Mouse (Mus musculus) embryonic facial prominence, embryonic 11.5 days (tissue): ENCODE measurements around the gene Nudt6. TPM values are rescaled to one million over a fixed set of nuclear protein-coding genes. Genes with fewer than 3 reads are reported as not detected.

ENCODE experiments used
- ATAC-seq: fragments of 200-750 bp; cut with Nextera tagmentation; replicated peaks from 2 replicates; pipeline ENCODE4 v1.8.0; 2017; ENCODE audit warnings: low read depth; ENCODE audit not compliant: insufficient number of reproducible peaks, low FRiP score, low TSS enrichment
- DNase-seq: peaks from one replicate; pipeline ENCODE4 v3.0.0-alpha.2; 2015; ENCODE audit warnings: low spot score
- H3K27ac ChIP-seq: fragments of 300-500 bp; sonication (generic); replicated peaks from 2 replicates; pipeline ENCODE4 v1.5.1; 2014; ENCODE audit warnings: mild to moderate bottlenecking, low read depth, low read length, control low read depth
- H3K27me3 ChIP-seq: fragments of 300-500 bp; sonication (generic); 2 replicates; pipeline ENCODE4 v1.6.1; 2014; ENCODE audit warnings: mild to moderate bottlenecking, low read length, moderate library complexity, mixed read lengths; ENCODE audit not compliant: control insufficient read depth, insufficient read depth
- H3K36me3 ChIP-seq: fragments of 300-500 bp; sonication (generic); replicated peaks from 2 replicates; pipeline ENCODE4 v1.6.1; 2014; ENCODE audit warnings: low read depth, mild to moderate bottlenecking, low read length, moderate library complexity, mixed read lengths; ENCODE audit not compliant: control insufficient read depth, insufficient read depth
- H3K4me1 ChIP-seq: fragments of 300-500 bp; sonication (generic); 2 replicates; pipeline ENCODE4 v1.6.1; 2014; ENCODE audit warnings: low read length, mixed read lengths; ENCODE audit not compliant: control insufficient read depth, insufficient read depth
- H3K4me2 ChIP-seq: fragments of 300-500 bp; sonication (generic); 2 replicates; pipeline ENCODE4 v1.6.1; 2014; ENCODE audit warnings: low read depth, mild to moderate bottlenecking, control low read depth, low read length, moderate library complexity
- H3K4me3 ChIP-seq: fragments of 300-500 bp; sonication (generic); 2 replicates; pipeline ENCODE4 v1.5.1; 2014; ENCODE audit warnings: low read depth, low read length, control low read depth
- H3K9ac ChIP-seq: fragments of 300-500 bp; sonication (generic); replicated peaks from 2 replicates; pipeline ENCODE4 v1.6.1; 2014; ENCODE audit warnings: mild to moderate bottlenecking, control low read depth, low read length
- H3K9me3 ChIP-seq: fragments of 300-500 bp; sonication (generic); replicated peaks from 2 replicates; pipeline ENCODE4 v1.6.1; 2016; ENCODE audit warnings: mild to moderate bottlenecking, low read length, inconsistent platforms, mixed read lengths; ENCODE audit not compliant: control insufficient read depth
- WGBS: fragments of 180-500 bp; shearing (Covaris S2); extraction: QIAGEN DNeasy Blood & Tissue Kit; methylation state at CpG from one replicate; pipeline ENCODE4 v1.1.7; 2014; 5-methylcytosine and 5-hydroxymethylcytosine counted together
- polyA plus RNA-seq: library from polyadenylated mRNA; unstranded; fragments of >200 nt; fragmentation: Nextera tagmentation; extraction: Ambion mirVana; gene quantifications from 2 replicates; pipeline ENCODE4 v1.2.1, GENCODE M21; 2014

Gene Nudt6
- polyA plus RNA-seq, 1 experiment from 2014 or later: 3.8 TPM

DNA sequence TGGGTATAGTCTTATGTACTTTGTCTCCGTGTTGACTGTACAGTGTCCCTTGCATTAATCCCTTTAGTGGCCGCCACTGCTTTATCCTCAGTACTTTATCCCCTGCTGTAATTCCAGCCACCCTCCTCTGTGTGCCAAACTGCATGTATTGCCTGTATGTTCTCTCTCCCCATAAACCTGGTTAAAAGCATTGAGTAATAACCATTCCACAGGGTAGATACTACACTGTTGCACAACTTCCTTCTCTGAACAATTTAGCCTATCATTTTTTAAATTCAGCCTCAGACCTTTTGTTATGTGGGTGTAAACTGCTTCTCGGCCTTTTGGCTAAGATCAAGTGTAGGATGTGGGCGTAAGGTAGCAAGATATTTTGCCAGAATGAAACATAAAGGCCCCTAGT is 54.9 kb downstream of the Nudt6 start:
- Histone ChIP-seq H3K4me3 (no peak overlapping the region), H3K9me3 (no peaks in the 10 kb centered on the region), H3K27ac (no peak overlapping the region), H3K9ac (no peak overlapping the region), H3K4me1 (no peaks in the 10 kb centered on the region), H3K36me3 (no peaks in the 10 kb centered on the region), H3K27me3 (no peaks in the 10 kb centered on the region), H3K4me2 (no peak overlapping the region)
- 85% methylated on average over 4 of the region's 4 CpGs for WGBS
- DNase-seq: no peak
- no peak for ATAC-seq

DNA sequence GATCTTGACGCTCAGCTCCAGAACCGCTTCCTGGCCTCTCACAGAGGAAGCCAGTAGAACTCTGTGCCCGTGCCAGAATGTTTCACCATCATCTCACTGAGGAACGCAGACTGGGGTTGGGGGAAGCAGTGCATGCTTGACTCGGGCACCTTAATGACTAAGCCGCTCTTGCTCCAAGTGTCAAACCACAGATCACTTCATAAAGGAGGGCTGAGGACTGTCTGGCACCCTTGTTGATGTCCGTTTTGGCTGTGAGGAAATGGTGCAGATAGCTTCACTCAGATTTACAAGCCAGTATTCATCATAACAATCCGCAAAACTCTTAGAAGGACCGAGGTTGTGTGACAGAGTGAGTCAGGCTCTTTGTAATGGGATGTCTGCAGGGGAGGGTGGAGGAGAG is 59.3 kb downstream of the Nudt6 start:
- DNase-seq: no peak
- no peaks in the 10 kb centered on the region for H3K27me3 ChIP-seq
- H3K9me3 ChIP-seq: no peaks in the 10 kb centered on the region
- ATAC-seq: no peak
- no peak overlapping the region for H3K27ac ChIP-seq
- no peak overlapping the region for H3K4me3 ChIP-seq
- H3K9ac ChIP-seq: no peak overlapping the region
- H3K36me3 ChIP-seq: no peaks in the 10 kb centered on the region
- H3K4me1 ChIP-seq: no peaks in the 10 kb centered on the region
- 86% methylated on average over 9 of the region's 9 CpGs for WGBS
- H3K4me2 ChIP-seq: no peak overlapping the region

Other genes starting within 250 kb of the Nudt6 start
- gene Il21, start 187.6 kb downstream of the Nudt6 start, polyA plus RNA-seq: not detected in 2 replicates
- gene Bbs12, start 107.7 kb downstream of the Nudt6 start, polyA plus RNA-seq: 10.7 and 11.6 TPM in 2 replicates
- 1.8 and 2.2 TPM in 2 replicates for gene Cetn4, start 107.5 kb downstream of the Nudt6 start, polyA plus RNA-seq
- 1.3 and 1.6 TPM in 2 replicates for gene Fgf2, start 71.9 kb downstream of the Nudt6 start, polyA plus RNA-seq
- gene Spata5, start 315 bp downstream of the Nudt6 start, polyA plus RNA-seq: 52.9 and 57.6 TPM in 2 replicates
- gene Spry1, start 219.7 kb upstream of the Nudt6 start, polyA plus RNA-seq: 10.2 and 15.1 TPM in 2 replicates